Mouse (Mus musculus): ENCODE measurements around the gene Ceacam15. TPM values are rescaled to one million over a fixed set of nuclear protein-coding genes. Genes with fewer than 3 reads are reported as not detected.
"Not testable (repeated sequence)": the region's sequence is repeated elsewhere in the genome, so short reads cannot be mapped to it uniquely, and the experiment has no call there.

Ceacam15 gene
- polyA plus RNA-seq, 1 experiment, result not detected

GRCm38 (mm10) chr7:16673823-16674222, 1.7 kb downstream of the Ceacam15 start:
- no peaks in the 10 kb centered on the region for H3K79me2 ChIP-seq (ENCODE audit: control insufficient read depth, insufficient read depth)
- no peak overlapping the region for H3K4me3 ChIP-seq (ENCODE audit: insufficient read depth, poor library complexity, severe bottlenecking)
- no peaks in the 10 kb centered on the region for H3K79me3 ChIP-seq (ENCODE audit: low read depth)
- H3K36me3 ChIP-seq (ENCODE audit: control insufficient read depth, insufficient read depth), result no peaks in the 10 kb centered on the region
- TF ChIP-seq CTCF (IDR thresholded peaks at IDR 0.05; ENCODE audit: control insufficient read depth, insufficient read depth, insufficient read length) (no peak), CEBPB (IDR thresholded peaks at IDR 0.05; ENCODE audit: low read depth) (no peak), MYOD1 (IDR thresholded peaks at IDR 0.05; ENCODE audit: control insufficient read depth, insufficient read length, low read depth) (no peak), USF1 (IDR thresholded peaks at IDR 0.05; ENCODE audit: low read depth) (no peak), FOSL1 (IDR thresholded peaks at IDR 0.05; ENCODE audit: insufficient read depth, low read length, poor library complexity, severe bottlenecking) (no peak), MYOG (IDR thresholded peaks at IDR 0.05; ENCODE audit: control insufficient read depth, extremely low read depth, insufficient read length) (no peak), MAX (IDR thresholded peaks at IDR 0.05) (no peak)
- H3ac ChIP-seq (ENCODE audit: control insufficient read depth, insufficient read length, low read depth), result no peak overlapping the region
- peaks cover 39% of the 10 kb centered on the region for H3K27me3 ChIP-seq (ENCODE audit: control insufficient read depth, insufficient read depth, insufficient read length)

- H3K4me3 ChIP-seq (ENCODE audit: insufficient read depth, poor library complexity, severe bottlenecking); H3K79me2 ChIP-seq (ENCODE audit: control insufficient read depth, insufficient read depth); H3K36me3 ChIP-seq (ENCODE audit: control insufficient read depth, insufficient read depth); H3K79me3 ChIP-seq (ENCODE audit: low read depth); H3ac ChIP-seq (ENCODE audit: control insufficient read depth, insufficient read length, low read depth): not testable (repeated sequence)
- peaks cover 33% of the 10 kb centered on the region for H3K27me3 ChIP-seq (ENCODE audit: control insufficient read depth, insufficient read depth, insufficient read length)
Observed at GRCm38 (mm10) chr7:16668331-16668930, 7.1 kb downstream of the Ceacam15 start.

- H3K79me3 ChIP-seq (ENCODE audit: low read depth), result no peaks in the 10 kb centered on the region
- no peaks in the 10 kb centered on the region for H3K79me2 ChIP-seq (ENCODE audit: control insufficient read depth, insufficient read depth)
- no peak overlapping the region for H3K4me3 ChIP-seq (ENCODE audit: insufficient read depth, poor library complexity, severe bottlenecking)
- peaks cover 11% of the 10 kb centered on the region for H3K27me3 ChIP-seq (ENCODE audit: control insufficient read depth, insufficient read depth, insufficient read length)
- no peaks in the 10 kb centered on the region for H3K36me3 ChIP-seq (ENCODE audit: control insufficient read depth, insufficient read depth)
- H3ac ChIP-seq (ENCODE audit: control insufficient read depth, insufficient read length, low read depth), result no peak overlapping the region
- no peak for TF ChIP-seq CTCF (IDR thresholded peaks at IDR 0.05; ENCODE audit: control insufficient read depth, insufficient read depth, insufficient read length)
- no peak for TF ChIP-seq MYOD1 (IDR thresholded peaks at IDR 0.05; ENCODE audit: control insufficient read depth, insufficient read length, low read depth)
- no peak for TF ChIP-seq FOSL1 (IDR thresholded peaks at IDR 0.05; ENCODE audit: insufficient read depth, low read length, poor library complexity, severe bottlenecking)
Observed at GRCm38 (mm10) chr7:16644260-16644659, 31.2 kb downstream of the Ceacam15 start.

GRCm38 (mm10) chr7:16643106-16643505, 32.4 kb downstream of the Ceacam15 start:
- not testable (repeated sequence) for H3K79me3 ChIP-seq (ENCODE audit: low read depth); H3K79me2 ChIP-seq (ENCODE audit: control insufficient read depth, insufficient read depth); H3ac ChIP-seq (ENCODE audit: control insufficient read depth, insufficient read length, low read depth); H3K27me3 ChIP-seq (ENCODE audit: control insufficient read depth, insufficient read depth, insufficient read length); H3K36me3 ChIP-seq (ENCODE audit: control insufficient read depth, insufficient read depth); H3K4me3 ChIP-seq (ENCODE audit: insufficient read depth, poor library complexity, severe bottlenecking)

- peaks cover 3% of the 10 kb centered on the region for H3K27me3 ChIP-seq (ENCODE audit: control insufficient read depth, insufficient read depth, insufficient read length)
- H3K4me3 ChIP-seq (ENCODE audit: insufficient read depth, poor library complexity, severe bottlenecking), result no peak overlapping the region
- H3K36me3 ChIP-seq (ENCODE audit: control insufficient read depth, insufficient read depth), result no peaks in the 10 kb centered on the region
- H3K79me3 ChIP-seq (ENCODE audit: low read depth), result no peaks in the 10 kb centered on the region
- H3K79me2 ChIP-seq (ENCODE audit: control insufficient read depth, insufficient read depth), result no peaks in the 10 kb centered on the region
- H3ac ChIP-seq (ENCODE audit: control insufficient read depth, insufficient read length, low read depth), result no peak overlapping the region
- TF ChIP-seq USF1 (IDR thresholded peaks at IDR 0.05; ENCODE audit: low read depth) (no peak), FOSL1 (IDR thresholded peaks at IDR 0.05; ENCODE audit: insufficient read depth, low read length, poor library complexity, severe bottlenecking) (no peak), CEBPB (IDR thresholded peaks at IDR 0.05; ENCODE audit: low read depth) (no peak), MYOD1 (IDR thresholded peaks at IDR 0.05; ENCODE audit: control insufficient read depth, insufficient read length, low read depth) (no peak), MAX (IDR thresholded peaks at IDR 0.05) (no peak), CTCF (IDR thresholded peaks at IDR 0.05; ENCODE audit: control insufficient read depth, insufficient read depth, insufficient read length) (no peak), MYOG (IDR thresholded peaks at IDR 0.05; ENCODE audit: control insufficient read depth, extremely low read depth, insufficient read length) (no peak)
Observed at GRCm38 (mm10) chr7:16639028-16639427, 36.5 kb downstream of the Ceacam15 start.

- H3K36me3 ChIP-seq (ENCODE audit: control insufficient read depth, insufficient read depth), result no peaks in the 10 kb centered on the region
- H3K79me2 ChIP-seq (ENCODE audit: control insufficient read depth, insufficient read depth), result no peaks in the 10 kb centered on the region
- no peak overlapping the region for H3K4me3 ChIP-seq (ENCODE audit: insufficient read depth, poor library complexity, severe bottlenecking)
- no peaks in the 10 kb centered on the region for H3K27me3 ChIP-seq (ENCODE audit: control insufficient read depth, insufficient read depth, insufficient read length)
- no peaks in the 10 kb centered on the region for H3K79me3 ChIP-seq (ENCODE audit: low read depth)
- no peak overlapping the region for H3ac ChIP-seq (ENCODE audit: control insufficient read depth, insufficient read length, low read depth)
- TF ChIP-seq MYOD1 (IDR thresholded peaks at IDR 0.05; ENCODE audit: control insufficient read depth, insufficient read length, low read depth) (no peak), MAX (IDR thresholded peaks at IDR 0.05) (no peak), MYOG (IDR thresholded peaks at IDR 0.05; ENCODE audit: control insufficient read depth, extremely low read depth, insufficient read length) (no peak), CTCF (IDR thresholded peaks at IDR 0.05; ENCODE audit: control insufficient read depth, insufficient read depth, insufficient read length) (no peak), USF1 (IDR thresholded peaks at IDR 0.05; ENCODE audit: low read depth) (no peak), CEBPB (IDR thresholded peaks at IDR 0.05; ENCODE audit: low read depth) (no peak), FOSL1 (IDR thresholded peaks at IDR 0.05; ENCODE audit: insufficient read depth, low read length, poor library complexity, severe bottlenecking) (no peak)
Observed at GRCm38 (mm10) chr7:16635116-16635515, 40.4 kb downstream of the Ceacam15 start.

- not testable (repeated sequence) for H3K27me3 ChIP-seq (ENCODE audit: control insufficient read depth, insufficient read depth, insufficient read length); H3K79me2 ChIP-seq (ENCODE audit: control insufficient read depth, insufficient read depth); H3K4me3 ChIP-seq (ENCODE audit: insufficient read depth, poor library complexity, severe bottlenecking); H3K79me3 ChIP-seq (ENCODE audit: low read depth); H3ac ChIP-seq (ENCODE audit: control insufficient read depth, insufficient read length, low read depth); H3K36me3 ChIP-seq (ENCODE audit: control insufficient read depth, insufficient read depth)
Observed at GRCm38 (mm10) chr7:16633913-16634312, 41.6 kb downstream of the Ceacam15 start.

All from C2C12 (cell line).